Mouse (Mus musculus) mesoderm, embryonic 11.5 days (tissue): Measurements from ENCODE around the gene Slco2a1.

ENCODE experiments used
- DNase-seq: peaks from one replicate; pipeline ENCODE4 v3.0.0-alpha.2; 2012; ENCODE audit warnings: low read depth, low spot score

Gene Slco2a1

DNA sequence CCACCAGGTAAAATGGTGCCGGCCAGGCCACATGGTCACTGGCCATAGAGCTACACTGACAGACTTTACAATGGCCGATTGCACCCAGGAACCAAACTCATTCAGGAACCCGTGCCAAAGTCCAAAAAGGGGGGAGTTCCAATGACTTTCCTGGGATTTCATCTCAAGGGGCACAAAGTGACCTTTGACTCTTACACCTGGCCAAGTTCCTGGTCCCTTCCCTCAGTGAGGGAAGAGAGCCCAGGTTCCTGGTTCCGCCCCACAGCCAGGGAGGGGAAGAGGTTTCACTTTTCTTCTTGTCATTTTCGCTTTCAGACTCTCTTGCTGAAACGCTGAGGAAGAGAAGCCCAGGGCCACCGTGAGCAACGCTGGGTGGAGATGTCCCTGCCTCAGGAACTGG is at the start of gene Slco2a1:
Gene Slco2a1, plus strand, starts transcription at position 251 of the 400 bp plus-strand sequence.
- DNase-seq: no peak

DNA sequence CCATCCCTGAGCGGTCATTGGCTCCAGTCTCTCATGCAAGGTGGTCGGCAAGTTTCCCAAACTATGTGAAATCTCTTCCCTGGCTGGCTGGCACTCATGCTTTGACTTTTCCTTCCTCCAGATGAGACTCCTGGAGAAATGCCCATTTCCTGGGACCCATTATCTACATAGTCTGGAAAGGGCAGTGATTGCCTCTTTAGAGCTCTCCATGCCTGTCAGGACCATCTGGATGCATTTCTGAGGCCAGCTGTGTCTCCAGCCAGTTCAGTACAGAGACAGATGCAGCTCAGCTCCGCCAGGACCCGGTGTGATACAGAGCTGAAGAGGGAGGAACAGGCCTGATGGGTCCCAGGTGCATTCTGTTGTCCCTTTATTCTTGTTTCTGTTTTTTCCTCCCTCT is 46.3 kb upstream of the Slco2a1 start:
- no peak for DNase-seq

DNA sequence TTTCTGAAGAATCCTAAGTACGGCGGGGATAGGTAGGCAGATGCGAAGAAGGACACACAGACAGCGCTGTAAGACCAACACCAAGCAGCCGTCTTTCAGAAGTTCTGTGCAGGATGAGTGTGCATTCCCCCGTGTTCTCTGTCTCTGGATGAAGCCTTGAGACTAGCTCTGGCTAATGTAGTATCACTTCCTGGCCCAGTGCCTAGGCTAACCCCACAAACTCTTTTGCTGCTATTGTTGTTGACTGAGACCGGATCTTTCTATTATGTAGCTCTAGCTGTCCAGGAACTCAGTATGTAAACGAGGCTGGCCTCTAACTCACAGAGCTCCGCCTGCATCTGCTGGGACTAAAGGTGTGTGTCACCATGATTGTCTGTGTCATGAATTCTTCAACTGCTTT is 43.6 kb upstream of the Slco2a1 start:
- DNase-seq: no peak

DNA sequence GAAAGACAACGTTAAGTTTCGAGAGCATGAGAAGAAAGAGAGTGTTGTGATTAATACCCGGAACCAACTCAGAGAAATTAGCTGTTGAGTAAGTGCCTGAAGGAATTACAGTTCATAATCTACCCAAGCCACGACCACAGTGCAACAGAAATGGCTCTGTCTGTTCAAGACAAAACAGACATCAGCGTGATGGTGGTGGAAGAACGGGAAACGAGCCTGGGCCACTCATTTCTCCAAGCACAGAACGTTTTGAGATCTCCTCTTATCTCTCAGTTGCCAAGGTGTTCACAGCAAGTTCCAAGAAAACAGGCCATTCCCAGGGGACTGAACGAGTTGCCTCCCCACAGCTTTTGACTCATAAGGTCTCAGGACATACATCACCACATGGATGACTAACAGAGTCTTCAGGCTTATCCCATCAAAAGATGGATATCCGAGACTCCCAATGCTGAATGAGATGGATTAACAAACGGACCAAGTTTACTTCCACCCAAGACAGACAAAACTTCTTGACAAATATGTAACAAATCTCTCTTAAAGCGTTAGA is 42.0 kb upstream of the Slco2a1 start:
- DNase-seq: no peak

GRCm38 (mm10) chr9:102948706-102949105 is 39.8 kb upstream of the Slco2a1 start:
- no peak for DNase-seq

DNA sequence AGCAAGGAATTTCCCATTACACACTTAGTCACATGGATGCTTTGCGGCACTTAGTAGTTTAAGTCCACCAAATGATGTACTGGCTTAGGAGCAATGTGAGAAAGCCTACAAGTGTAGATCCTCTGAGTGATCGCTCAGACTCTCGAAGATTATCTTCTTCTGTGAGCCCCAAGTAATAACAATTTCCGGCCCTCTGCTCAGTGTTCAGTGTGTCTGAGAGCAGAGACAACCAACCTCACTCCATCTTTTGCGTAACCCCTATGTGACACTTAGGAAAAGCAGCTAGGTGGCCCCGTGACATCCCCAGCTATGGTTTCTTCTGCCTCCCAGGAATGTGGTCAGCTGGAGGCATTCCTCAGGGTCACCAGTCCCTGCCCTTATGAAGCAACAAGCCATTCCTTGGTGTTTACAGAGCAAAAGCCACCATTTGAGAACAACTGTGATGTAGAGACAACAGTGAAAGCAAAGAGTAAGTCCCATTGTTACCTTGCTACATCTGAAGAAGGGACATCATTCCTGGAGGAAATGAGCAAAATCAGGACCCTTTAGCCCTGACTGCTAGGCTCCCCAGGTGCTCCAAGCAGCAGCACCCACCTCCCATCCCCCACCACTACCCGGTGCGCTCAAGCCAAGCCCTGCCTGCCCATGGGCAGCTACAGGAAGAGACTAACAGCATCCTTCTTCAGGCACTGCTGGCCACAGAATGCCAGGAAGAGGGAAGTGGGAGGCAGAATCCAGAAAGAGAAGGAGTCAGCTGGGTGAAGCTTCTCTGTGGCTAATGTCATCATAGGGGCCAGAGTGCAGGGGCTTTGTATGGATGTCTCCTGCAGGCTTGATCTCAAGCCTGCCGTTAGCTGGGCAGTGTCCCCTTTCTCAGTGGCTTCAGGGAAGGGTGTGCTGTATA is 37.2 kb upstream of the Slco2a1 start:
- no peak for DNase-seq

- no peak for DNase-seq
These were observed 32.6 kb upstream of the Slco2a1 start for GRCm38 (mm10) chr9:102955866-102956265.

GRCm38 (mm10) chr9:102958703-102959102 is 29.8 kb upstream of the Slco2a1 start:
- no peak for DNase-seq

GRCm38 (mm10) chr9:102961356-102962092 is 27.0 kb upstream of the Slco2a1 start:
- DNase-seq: no peak

DNA sequence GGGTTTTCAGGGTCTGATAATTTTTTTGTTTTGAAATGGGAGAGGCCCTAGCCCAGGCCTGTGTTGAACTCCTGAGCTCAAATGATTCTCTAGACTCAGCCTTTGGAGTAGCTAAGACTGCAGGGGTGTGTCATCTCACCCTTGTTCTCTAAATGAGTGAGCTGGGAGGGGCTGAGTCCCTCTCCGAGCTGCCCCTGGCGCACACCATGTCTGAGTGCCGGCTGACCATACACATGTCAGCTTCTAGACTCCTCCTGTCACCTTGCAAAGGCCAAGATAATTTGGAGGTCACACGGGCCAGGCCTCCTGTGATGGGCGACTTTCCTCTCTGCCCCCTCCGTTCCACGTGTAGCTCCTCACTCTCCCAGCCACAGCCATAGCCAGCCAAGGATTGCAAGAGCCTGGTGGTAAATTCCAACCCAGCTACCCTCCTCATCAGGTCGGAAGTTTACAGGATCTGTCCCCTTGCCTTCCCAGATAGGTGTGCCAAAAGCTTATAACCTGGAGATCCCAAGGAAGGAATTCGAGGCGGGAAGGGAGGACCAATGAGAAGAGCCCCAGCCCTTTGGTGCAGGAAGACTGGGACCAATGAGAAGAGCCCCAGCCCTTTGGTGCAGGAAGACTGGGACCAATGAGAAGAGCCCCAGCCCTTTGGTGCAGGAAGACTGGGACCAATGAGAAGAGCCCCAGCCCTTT is 26.3 kb upstream of the Slco2a1 start:
- DNase-seq: no peak

GRCm38 (mm10) chr9:102963321-102963720 is 25.2 kb upstream of the Slco2a1 start:
- no peak for DNase-seq

- no peak for DNase-seq
These were observed 23.9 kb upstream of the Slco2a1 start for GRCm38 (mm10) chr9:102964644-102965043.

- no peak for DNase-seq
These were observed 16.0 kb upstream of the Slco2a1 start for GRCm38 (mm10) chr9:102972393-102973050.

DNA sequence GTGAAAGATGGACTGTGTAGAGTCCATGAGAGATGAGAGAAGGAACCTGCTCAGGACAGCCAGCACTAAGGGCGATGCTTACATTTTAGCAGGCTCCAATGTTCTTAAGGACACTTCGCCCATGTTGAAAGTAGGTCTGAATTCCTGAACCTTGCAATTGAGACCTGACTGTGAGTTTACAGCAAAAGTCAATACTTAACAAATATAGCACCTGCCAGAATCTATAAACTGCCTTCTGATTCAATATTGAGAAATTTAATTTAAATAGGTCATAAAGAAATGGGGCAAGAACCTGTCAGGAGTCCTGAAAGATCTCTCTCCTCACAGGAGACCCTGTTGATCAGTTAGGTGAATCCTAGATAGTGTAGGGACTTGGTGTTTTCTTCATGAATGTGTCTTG is 12.6 kb upstream of the Slco2a1 start:
- DNase-seq: no peak

GRCm38 (mm10) chr9:102977090-102977489 is 11.4 kb upstream of the Slco2a1 start:
- no peak for DNase-seq

DNA sequence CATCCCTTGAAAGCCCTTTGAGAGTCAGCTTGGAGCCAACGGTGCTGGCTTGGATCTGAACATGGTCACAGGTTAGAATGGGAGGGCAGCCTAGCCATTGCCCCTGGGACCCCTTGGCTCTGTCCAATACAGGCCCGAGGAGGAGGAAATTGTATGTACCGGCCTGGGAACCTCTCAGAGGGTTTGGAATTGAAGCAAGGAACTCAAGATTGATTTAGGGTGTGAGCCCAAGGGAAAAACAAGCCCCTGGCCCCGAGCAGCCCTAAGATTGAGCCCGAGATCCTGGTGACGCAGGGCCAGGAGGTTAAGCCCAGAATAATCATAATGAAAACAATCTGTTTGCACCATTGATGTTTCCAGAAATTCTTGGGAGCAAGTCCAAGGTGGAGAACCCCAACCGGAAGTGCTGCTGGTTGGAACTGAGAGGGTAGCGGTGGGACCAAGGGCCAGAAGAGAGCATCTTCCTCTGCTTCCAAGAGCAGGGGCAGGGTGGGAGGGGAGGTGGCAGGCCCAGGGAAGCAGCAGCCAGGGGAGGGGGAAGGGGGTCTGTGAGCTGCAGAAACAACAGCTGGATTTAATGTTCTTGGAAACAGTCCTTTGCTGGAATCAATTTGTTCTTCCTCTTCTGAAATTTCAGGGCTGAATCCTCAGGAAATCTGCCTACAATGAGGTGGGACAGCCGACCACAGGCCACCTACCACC is 10.6 kb upstream of the Slco2a1 start:
- DNase-seq: no peak

GRCm38 (mm10) chr9:102979011-102979700 is 9.4 kb upstream of the Slco2a1 start:
- DNase-seq: no peak

DNA sequence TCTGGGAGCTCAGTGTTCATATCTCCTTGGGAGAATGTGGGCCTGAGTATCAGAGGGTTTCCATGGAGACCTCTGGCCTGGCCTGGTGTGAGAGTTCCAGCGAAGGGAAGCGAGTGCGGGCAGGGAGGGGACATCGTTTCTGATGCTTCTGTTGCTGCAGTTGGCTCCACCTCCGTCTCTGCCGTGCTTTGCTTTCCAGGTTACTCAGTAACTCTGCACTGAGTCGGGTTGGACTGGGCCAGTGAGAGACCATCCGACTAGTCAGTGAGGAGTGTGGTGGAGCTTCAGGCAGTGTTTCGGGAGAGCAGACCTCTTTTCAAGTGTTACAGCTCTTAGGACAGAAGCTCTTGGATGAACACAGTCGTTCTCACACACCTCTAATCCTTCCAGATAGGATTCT is 8.6 kb upstream of the Slco2a1 start:
- DNase-seq: no peak

DNA sequence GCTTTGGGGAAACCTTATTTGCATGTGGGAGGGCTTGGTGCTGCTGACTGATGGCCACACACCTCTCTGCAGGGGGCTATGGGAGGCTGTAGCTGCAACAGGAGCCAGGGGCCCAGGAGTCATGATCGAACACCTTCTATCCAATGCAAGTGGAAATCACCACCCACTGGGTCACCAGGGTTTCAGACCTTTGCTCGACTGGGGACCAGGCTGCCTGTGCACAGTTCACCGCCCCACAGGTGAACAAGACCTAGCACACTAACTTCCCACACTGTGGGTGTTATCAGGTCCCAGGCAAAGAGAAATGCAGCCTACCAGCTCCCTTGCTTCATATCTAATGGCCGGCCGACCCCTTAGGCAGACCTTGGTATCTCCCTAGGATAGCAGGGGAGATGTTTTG is 8.1 kb upstream of the Slco2a1 start:
- DNase-seq: no peak

GRCm38 (mm10) chr9:102981791-102982190 is 6.7 kb upstream of the Slco2a1 start:
- DNase-seq: no peak
